Mouse (Mus musculus): ENCODE data around the gene Gm10663.

GRCm38 (mm10) chr8:65080731-65081130, 5.9 kb downstream of the Gm10663 start:
- TF ChIP-seq GATA1 (IDR thresholded peaks at IDR 0.05; ENCODE audit: low read length) = no peak
- TF ChIP-seq TAL1 (IDR thresholded peaks at IDR 0.05; ENCODE audit: low read length) = no peak
